Mouse (Mus musculus) gastrocnemius, adult 2 months (tissue): ENCODE measurements around the gene Csf2rb2. TPM values are rescaled to one million over a fixed set of nuclear protein-coding genes. Genes with fewer than 3 reads are reported as not detected.
"Not testable (repeated sequence)": the region's sequence is repeated elsewhere in the genome, so short reads cannot be mapped to it uniquely, and the experiment has no call there.

Experiments
- DNase-seq: peaks from one replicate; pipeline ENCODE4 v3.0.0; 2022
- H3K27ac ChIP-seq: fragments of 200-600 bp; 2 replicates; pipeline ENCODE4 v1.8.1; 2022; ENCODE audit warnings: mild to moderate bottlenecking
- H3K4me3 ChIP-seq: fragments of 200-600 bp; 2 replicates; pipeline ENCODE4 v1.8.1; 2022; ENCODE audit warnings: mild to moderate bottlenecking, moderate library complexity
- CTCF ChIP-seq: fragments of 200-600 bp; IDR thresholded peaks from 2 replicates; pipeline ENCODE4 v1.8.1; 2022; ENCODE audit warnings: antibody characterized with exemption, mild to moderate bottlenecking, moderate library complexity
- intact Hi-C: fragments of 180-260 bp; cut with DNase I; formaldehyde crosslinking; loops from one replicate; pipeline ENCODE4 v1.15.1; 2025
- total RNA-seq, 2 experiments: library from RNA; stranded (reverse); gene quantifications; 2 replicates each; pipeline ENCODE4 v1.2.3; 2021

The Csf2rb2 gene
- total RNA-seq, 2 experiments from 2014 or later, result 0.66 to 0.78 TPM

DNA sequence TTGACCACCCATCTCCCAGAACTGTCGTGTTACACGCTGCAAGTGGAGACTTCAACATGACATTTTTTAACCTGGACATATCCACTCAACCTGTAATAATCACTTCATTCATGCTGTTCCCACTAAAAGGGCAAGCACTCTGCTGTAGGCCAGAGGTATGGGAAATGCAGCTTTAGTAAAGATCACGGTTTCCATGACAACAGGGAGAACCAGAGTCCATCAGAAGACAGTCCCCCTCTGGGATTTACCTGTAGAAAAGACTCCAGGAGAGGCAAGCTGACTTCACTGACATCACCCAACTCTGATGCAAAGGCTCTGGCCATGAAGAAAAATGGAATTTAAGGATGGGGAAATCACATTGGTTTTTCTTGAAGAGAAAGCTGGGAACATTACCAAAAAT is 42.2 kb downstream of the Csf2rb2 start:
- Histone ChIP-seq H3K4me3 (no peak overlapping the region), H3K27ac (no peak overlapping the region)
- intact Hi-C loops, result no loop called here
- no peak for TF ChIP-seq CTCF
- DNase-seq, result no peak

DNA sequence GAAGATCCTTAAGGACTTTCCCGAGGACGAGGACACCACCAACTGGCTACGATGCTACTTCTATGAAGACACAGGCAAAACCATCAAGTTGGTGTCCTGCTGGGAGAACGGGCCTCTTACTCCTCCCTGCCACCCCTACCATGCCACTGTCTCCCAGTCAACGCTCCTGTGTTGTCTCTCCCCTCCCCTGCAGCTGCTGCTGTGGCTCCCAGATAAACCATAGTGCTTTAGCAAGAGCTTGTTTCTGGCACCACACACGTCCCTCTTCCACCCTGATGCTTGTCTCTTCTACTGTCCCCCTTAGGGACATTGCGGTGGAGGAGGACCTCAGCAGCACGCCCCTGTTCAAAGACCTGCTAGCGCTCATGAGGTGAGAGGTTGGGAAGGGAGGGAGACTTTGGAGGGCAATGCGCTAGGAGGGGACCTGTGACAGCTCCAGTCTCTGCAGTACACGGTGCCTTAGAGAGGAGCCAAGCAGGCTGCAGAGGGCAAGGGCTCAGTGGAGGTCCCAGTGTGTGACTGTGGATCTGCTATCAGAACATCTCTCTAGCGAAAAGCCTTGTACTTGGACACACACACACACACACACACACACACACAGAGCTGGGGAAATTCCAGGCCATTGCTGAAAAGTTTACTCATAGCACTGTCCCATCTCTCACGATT is 44.7 kb downstream of the Csf2rb2 start:
- intact Hi-C loops, result no loop called here
- H3K4me3 ChIP-seq, result no peak overlapping the region
- DNase-seq, result no peak
- no peak overlapping the region for H3K27ac ChIP-seq
- no peak for TF ChIP-seq CTCF

DNA sequence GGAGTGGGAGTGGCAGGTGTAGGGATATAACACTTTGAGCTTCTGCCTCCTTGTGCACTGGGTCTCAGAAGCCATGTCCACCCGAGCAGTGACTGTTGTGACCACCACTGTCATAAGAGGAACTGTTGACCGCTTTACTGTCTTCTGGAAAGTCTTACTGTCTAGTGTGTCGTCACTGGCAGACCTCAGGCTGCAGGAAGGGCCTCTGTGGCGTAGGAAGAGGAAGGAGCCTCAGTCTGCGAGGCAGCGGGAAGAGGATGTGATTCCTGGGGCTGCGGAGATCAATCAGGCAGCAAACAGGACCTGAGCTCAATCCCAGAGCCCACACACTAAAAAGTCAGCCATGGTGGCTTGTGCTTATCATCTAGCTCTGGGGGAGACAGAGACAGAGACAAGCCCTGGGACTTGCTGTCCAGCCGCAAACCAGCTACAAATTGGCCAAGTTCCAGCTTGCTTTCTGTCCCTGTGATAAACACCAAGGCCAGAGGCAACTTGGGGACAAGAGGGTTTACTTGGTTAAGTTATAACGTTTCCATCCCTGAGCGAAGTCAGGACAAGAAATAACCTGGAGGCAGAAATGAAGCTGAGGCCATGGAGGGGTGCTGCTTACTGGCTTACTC is 47.2 kb downstream of the Csf2rb2 start:
- TF ChIP-seq CTCF, result no peak
- H3K4me3 ChIP-seq, result no peak overlapping the region
- DNase-seq, result no peak
- intact Hi-C loops, result loop anchor here (5.0 kb wide), 1 partner anchor 164 kb away; no protein-coding TSS in a partner anchor
- peak overlapping the region; percentile 69 for H3K27ac ChIP-seq

GRCm38 (mm10) chr15:78257326-78258050 is 48.0 kb downstream of the Csf2rb2 start:
- H3K27ac ChIP-seq, result peak overlapping the region; percentile 69
- intact Hi-C loops, result loop anchor here (1.0 to 5.0 kb wide), 4 partner anchors 64 to 165 kb away; no protein-coding TSS in a partner anchor
- DNase-seq, result peak; percentile 66
- TF ChIP-seq CTCF, result peak; percentile 94; the same call in 1 of the 2 replicates
- H3K4me3 ChIP-seq, result no peak overlapping the region

DNA sequence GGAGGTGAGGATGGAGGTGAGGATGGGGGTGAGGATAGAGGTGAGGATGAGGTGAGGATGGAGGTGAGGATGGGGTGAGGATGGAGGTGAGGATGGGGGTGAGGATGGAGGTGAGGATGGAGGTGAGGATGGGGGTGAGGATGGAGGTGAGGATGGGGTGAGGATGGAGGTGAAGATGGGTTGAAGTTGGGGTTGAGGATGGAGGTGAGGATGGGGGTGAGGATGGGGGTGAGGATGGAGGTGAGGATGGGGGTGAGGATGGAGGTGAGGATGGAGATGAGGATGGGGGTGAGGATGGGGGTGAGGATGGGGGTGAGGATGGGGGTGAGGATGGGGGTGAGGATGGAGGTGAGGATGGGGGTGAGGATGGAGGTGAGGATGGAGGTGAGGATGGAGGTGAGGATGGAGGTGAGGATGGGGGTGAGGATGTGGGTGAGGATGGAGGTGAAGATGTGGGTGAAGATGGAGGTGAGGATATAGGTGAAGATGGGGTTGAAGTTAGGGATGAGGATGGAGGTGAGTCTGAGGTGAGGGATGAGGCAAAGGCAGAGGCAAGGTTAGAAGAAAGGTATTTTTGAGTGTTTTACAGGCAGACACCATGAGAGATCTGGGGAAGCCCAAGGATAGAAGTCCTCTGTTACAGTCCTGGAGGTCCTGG is 48.8 kb downstream of the Csf2rb2 start:
- DNase-seq, H3K4me3 ChIP-seq, H3K27ac ChIP-seq: not testable (repeated sequence)
- intact Hi-C loops, result loop anchor here (1.0 to 5.0 kb wide), 4 partner anchors 65 to 166 kb away; no protein-coding TSS in a partner anchor

DNA sequence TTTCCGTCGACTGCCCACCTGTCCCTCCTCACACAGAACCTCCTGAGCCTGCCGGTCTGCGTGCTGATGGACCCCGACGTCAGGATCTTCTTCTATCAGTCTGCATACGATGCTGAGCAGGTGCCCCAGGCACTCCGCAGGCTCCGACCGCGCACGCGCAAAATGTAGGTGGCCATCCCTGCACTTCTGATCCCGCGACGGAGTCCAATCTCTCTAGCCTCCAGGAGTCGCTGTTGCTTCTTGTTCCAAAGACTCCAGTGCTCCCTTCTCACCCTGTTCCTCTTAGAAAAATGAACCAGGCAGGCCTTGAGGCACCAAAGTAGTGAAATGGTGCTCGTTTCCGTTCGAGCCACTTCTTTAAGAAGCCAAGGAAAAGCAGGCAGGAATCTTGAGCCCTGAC is 50.8 kb downstream of the Csf2rb2 start:
- no peak overlapping the region for H3K27ac ChIP-seq
- peak; percentile 58 for TF ChIP-seq CTCF
- intact Hi-C loops, result loop anchor here (5.0 kb wide), 1 partner anchor 168 kb away; no protein-coding TSS in a partner anchor
- peak; percentile 54 for DNase-seq
- H3K4me3 ChIP-seq, result no peak overlapping the region

GRCm38 (mm10) chr15:78248410-78248809 is 57.1 kb downstream of the Csf2rb2 start:
- DNase-seq, result no peak
- no peak overlapping the region for H3K27ac ChIP-seq
- TF ChIP-seq CTCF, result no peak
- intact Hi-C loops, result loop anchor here (10.0 kb wide), 1 partner anchor 64 kb away; no protein-coding TSS in a partner anchor
- H3K4me3 ChIP-seq, result no peak overlapping the region

DNA sequence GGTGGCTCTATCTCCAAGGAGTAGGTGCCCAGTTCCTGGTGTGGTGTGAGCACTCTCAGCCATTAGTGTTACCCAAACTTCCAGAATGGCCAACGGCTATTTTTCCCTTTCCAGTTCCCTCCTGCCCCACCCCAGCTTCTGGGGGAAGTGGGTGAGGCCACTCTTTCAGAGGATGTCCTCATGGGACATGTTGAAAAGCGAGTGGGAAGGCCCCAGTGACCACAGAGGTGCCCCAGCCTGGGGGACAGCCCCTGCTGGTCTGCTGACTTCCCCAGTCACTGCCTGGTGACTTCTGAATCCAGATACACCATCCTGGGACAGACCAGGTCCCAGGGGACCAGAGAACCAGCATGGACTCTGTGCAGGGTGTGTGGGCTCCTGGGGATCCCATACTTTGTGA is 57.9 kb downstream of the Csf2rb2 start:
- TF ChIP-seq CTCF, result no peak
- Histone ChIP-seq H3K27ac (no peak overlapping the region; the same call in 1 of the 2 replicates), H3K4me3 (no peak overlapping the region)
- no peak for DNase-seq
- intact Hi-C loops, result loop anchor here (10.0 kb wide), 1 partner anchor 63 kb away; no protein-coding TSS in a partner anchor

GRCm38 (mm10) chr15:78246143-78247116 is 59.1 kb downstream of the Csf2rb2 start:
- no peak overlapping the region for H3K4me3 ChIP-seq
- H3K27ac ChIP-seq, result peak overlapping the region; percentile 20; the same call in 1 of the 2 replicates
- no peak for DNase-seq
- intact Hi-C loops, result loop anchor here (10.0 kb wide), 1 partner anchor 62 kb away; no protein-coding TSS in a partner anchor
- TF ChIP-seq CTCF, result no peak

DNA sequence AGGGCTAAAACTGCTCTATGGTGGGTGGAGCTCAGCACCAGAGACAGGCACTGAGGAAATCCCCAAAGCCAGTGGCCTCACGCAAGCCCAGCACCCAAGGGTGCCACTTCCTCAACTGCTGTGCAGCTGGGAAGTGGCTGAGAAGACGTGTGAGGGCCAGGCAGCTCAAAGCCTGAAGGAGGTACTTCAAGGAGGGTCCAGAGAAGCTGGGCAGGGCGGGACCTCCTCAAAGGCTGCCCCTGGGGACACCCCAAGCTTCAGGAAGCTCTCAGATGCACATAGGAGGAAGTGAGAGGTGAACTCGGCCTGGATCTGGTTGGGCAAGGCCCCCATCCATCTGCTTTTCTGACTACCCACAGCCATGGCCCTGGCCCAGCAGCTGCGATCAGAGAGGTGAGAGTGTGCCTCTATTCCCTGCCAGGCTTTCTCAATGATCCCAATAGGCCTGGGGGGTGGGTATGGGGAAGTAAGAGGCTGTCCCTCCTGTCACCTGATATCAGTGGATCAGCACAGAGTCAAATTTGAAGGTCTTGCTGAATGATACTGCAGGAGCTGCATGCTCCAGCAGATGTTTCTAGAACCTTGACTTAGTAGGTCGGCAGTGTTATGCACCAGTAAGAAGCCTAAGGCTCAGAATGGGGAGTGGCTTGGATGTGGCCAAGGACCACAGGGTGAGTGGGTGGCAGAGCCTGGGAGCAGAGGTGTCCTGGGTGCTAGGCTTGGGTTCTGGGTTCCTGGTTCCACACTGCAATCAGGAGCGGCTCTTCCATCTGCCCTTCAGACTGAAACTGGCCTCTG is 60.6 kb downstream of the Csf2rb2 start, which contains the start of gene Ncf4:
Gene Ncf4 (plus strand): TSS at position 107 of the 798 bp plus-strand sequence.
- Histone ChIP-seq H3K4me3 (peak within 1 kb of the TSS; percentile 28), H3K27ac (peak within 1 kb of the TSS; percentile 93)
- intact Hi-C loops, result loop anchor here (5.0 to 10.0 kb wide), 2 partner anchors 60 to 157 kb away; no protein-coding TSS in a partner anchor

More for the DNA sequence above, 60.6 kb downstream of the Csf2rb2 start, which contains the start of gene Ncf4:
- peak; percentile 50 for DNase-seq
- TF ChIP-seq CTCF, result no peak
